Mouse (Mus musculus): Measurements from ENCODE around the gene Hnrnpm. TPM values are rescaled to one million over a fixed set of nuclear protein-coding genes. Genes with fewer than 3 reads are reported as not detected.

Hnrnpm gene
- 101 and 115 TPM in 2 replicates for polyA plus RNA-seq (2015; fragmentation: Nextera tagmentation; extraction: Ambion mirVana)

GRCm38 (mm10) chr17:33686760-33687159, at the start of gene Hnrnpm:
Hnrnpm (minus strand) TSS chr17:33686860.

GRCm38 (mm10) chr17:33718384-33718881, 31.8 kb upstream of the Hnrnpm start, which contains the start of gene March2:
March2 (minus strand) TSS chr17:33718670.

GRCm38 (mm10) chr17:33637516-33638276, 49.0 kb downstream of the Hnrnpm start, which contains the start of gene Pram1:
Pram1 (plus strand) TSS chr17:33638056.

GRCm38 (mm10) chr17:33628621-33629486, 57.8 kb downstream of the Hnrnpm start, which contains the start of gene Zfp414:
Zfp414 (plus strand) TSS chr17:33629090.

Other genes starting within 250 kb of the Hnrnpm start
- gene Adamts10, start 162.7 kb downstream of the Hnrnpm start, polyA plus RNA-seq (2015; fragmentation: Nextera tagmentation; extraction: Ambion mirVana) = 33.6 and 41.6 TPM in 2 replicates
- gene Myo1f, start 131.2 kb downstream of the Hnrnpm start, polyA plus RNA-seq (2015; fragmentation: Nextera tagmentation; extraction: Ambion mirVana) = 1.8 and 1.9 TPM in 2 replicates
- 63.1 and 72.0 TPM in 2 replicates for gene Zfp414, start 57.8 kb downstream of the Hnrnpm start, polyA plus RNA-seq (2015; fragmentation: Nextera tagmentation; extraction: Ambion mirVana)
- gene Pram1, start 48.8 kb downstream of the Hnrnpm start, polyA plus RNA-seq (2015; fragmentation: Nextera tagmentation; extraction: Ambion mirVana) = 0.28 and 0.43 TPM in 2 replicates
- gene March2, start 31.8 kb upstream of the Hnrnpm start, polyA plus RNA-seq (2015; fragmentation: Nextera tagmentation; extraction: Ambion mirVana) = 76.0 and 80.0 TPM in 2 replicates
- gene Rab11b, start 73.7 kb upstream of the Hnrnpm start, polyA plus RNA-seq (2015; fragmentation: Nextera tagmentation; extraction: Ambion mirVana) = 488 and 491 TPM in 2 replicates
- gene Angptl4, start 95.0 kb upstream of the Hnrnpm start, polyA plus RNA-seq (2015; fragmentation: Nextera tagmentation; extraction: Ambion mirVana) = 41.0 and 44.6 TPM in 2 replicates
- 38.1 and 42.0 TPM in 2 replicates for gene Kank3, start 123.7 kb upstream of the Hnrnpm start, polyA plus RNA-seq (2015; fragmentation: Nextera tagmentation; extraction: Ambion mirVana)
- gene Rps28, start 137.7 kb upstream of the Hnrnpm start, polyA plus RNA-seq (2015; fragmentation: Nextera tagmentation; extraction: Ambion mirVana) = 552 and 646 TPM in 2 replicates
- gene Ndufa7, start 137.7 kb upstream of the Hnrnpm start, polyA plus RNA-seq (2015; fragmentation: Nextera tagmentation; extraction: Ambion mirVana) = 595 and 638 TPM in 2 replicates
- 51.5 and 57.3 TPM in 2 replicates for gene Cd320, start 156.2 kb upstream of the Hnrnpm start, polyA plus RNA-seq (2015; fragmentation: Nextera tagmentation; extraction: Ambion mirVana)
- gene Gm7029, start 187.0 kb upstream of the Hnrnpm start, polyA plus RNA-seq (2015; fragmentation: Nextera tagmentation; extraction: Ambion mirVana) = not detected in 2 replicates
- gene Kifc1, start 203.8 kb upstream of the Hnrnpm start, polyA plus RNA-seq (2015; fragmentation: Nextera tagmentation; extraction: Ambion mirVana) = 1.6 TPM in 2 replicates
- gene Platr17, start 218.3 kb upstream of the Hnrnpm start, polyA plus RNA-seq (2015; fragmentation: Nextera tagmentation; extraction: Ambion mirVana) = 1.4 and 1.5 TPM in 2 replicates
- gene Daxx, start 222.6 kb upstream of the Hnrnpm start, polyA plus RNA-seq (2015; fragmentation: Nextera tagmentation; extraction: Ambion mirVana) = 40.7 and 43.3 TPM in 2 replicates
- gene Tapbp, start 229.0 kb upstream of the Hnrnpm start, polyA plus RNA-seq (2015; fragmentation: Nextera tagmentation; extraction: Ambion mirVana) = 47.9 and 55.8 TPM in 2 replicates
- 18.3 and 18.5 TPM in 2 replicates for gene Zbtb22, start 229.0 kb upstream of the Hnrnpm start, polyA plus RNA-seq (2015; fragmentation: Nextera tagmentation; extraction: Ambion mirVana)
- gene Rgl2, start 242.7 kb upstream of the Hnrnpm start, polyA plus RNA-seq (2015; fragmentation: Nextera tagmentation; extraction: Ambion mirVana) = 40.2 and 49.4 TPM in 2 replicates